Mouse (Mus musculus): ENCODE measurements around the gene Uchl5.

DNA sequence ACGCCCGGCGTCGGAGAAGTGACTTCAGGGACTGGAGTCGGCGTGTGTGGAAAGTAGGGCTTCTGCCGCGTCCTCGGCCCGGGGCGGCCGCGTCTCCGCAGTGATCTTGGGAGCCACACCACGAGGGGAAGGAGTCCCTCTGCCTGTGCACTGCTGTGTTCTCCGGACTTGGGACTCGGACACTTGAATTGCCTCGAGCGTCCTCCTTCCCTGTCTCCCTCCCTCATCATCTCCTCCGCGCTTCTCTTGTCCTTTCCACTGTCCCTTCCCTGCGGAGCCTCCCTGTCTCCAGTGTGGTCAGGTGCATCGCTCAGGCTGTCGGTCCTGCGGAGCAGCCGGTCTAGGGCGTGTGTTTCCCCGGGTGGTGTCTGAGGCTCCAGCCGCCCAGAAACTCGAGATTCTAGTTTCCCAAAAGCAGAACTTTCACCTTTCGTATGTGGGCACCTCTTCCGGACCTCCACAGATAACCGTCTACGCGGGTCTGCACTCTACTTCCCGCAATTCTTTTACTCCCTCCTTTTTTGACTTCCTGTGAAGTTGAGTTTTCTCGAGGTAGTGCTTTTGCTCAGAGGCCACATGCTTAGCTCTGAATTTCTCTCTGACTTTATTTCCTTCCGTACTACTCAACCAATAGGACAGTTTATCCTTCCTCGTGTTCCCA is 616 bp downstream of the Uchl5 start:
- TF ChIP-seq FOSL1 (IDR thresholded peaks at IDR 0.05; ENCODE audit: insufficient read depth, low read length, poor library complexity, severe bottlenecking) = no peak
- TF ChIP-seq CTCF (IDR thresholded peaks at IDR 0.05; ENCODE audit: control insufficient read depth, insufficient read depth, insufficient read length) = no peak
- no peak for TF ChIP-seq MAX (IDR thresholded peaks at IDR 0.05)
- no peak for TF ChIP-seq MYOD1 (IDR thresholded peaks at IDR 0.05; ENCODE audit: control insufficient read depth, insufficient read length, low read depth)

Measured in C2C12 (cell line).